Mouse (Mus musculus) left cerebral cortex, postnatal 10 days (tissue): ENCODE measurements at regions not wholly inside any gene's neighbourhood (a gene's known extent, or its start where the extent isn't known, plus 50 kb on each side); places are given as distances from the start of the nearest gene placed in this dataset.
A peak's percentile ranks its signal among the peaks of the same experiment; 100 is the strongest.
"Not testable (repeated sequence)": the region's sequence is repeated elsewhere in the genome, so short reads cannot be mapped to it uniquely, and the experiment has no call there.

ENCODE experiments used
- DNase-seq, 2 experiments: peaks; one replicate each; pipeline ENCODE4 v3.0.0; 2021 to 2022; ENCODE audit warnings: low spot score in 2 of 2, mixed read lengths in 1 of 2; ENCODE audit errors: extremely low spot score in 1 of 2
- intact Hi-C: fragments of 180-260 bp; cut with DNase I; formaldehyde crosslinking; loops from one replicate; pipeline ENCODE4 v1.15.1; 2025

DNA sequence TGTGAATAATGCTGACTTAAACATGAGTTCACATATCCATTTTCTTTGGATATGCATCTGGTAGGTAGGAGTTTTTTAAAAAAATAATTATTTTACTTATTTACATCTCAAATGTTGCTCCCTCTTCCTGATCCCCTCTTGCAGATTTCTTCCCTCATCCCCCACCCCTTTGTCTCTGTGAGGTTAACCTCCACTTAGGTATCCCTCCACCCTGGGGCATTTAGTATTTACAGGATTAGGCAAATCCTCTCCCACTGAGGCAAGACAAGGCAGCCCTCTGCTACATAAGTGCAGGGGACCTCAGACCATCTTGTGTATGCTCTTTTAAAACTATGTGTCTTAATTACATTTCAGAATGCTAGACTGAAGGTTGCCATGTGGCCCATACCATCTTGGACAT lies 155.2 kb upstream of the Shcbp1 start:
- intact Hi-C loops, result no loop called here
- DNase-seq, result no peak

GRCm38 (mm10) chr8:4934035-4934434 lies 154.7 kb upstream of the Shcbp1 start:
- DNase-seq, result no peak
- intact Hi-C loops, result no loop called here

DNA sequence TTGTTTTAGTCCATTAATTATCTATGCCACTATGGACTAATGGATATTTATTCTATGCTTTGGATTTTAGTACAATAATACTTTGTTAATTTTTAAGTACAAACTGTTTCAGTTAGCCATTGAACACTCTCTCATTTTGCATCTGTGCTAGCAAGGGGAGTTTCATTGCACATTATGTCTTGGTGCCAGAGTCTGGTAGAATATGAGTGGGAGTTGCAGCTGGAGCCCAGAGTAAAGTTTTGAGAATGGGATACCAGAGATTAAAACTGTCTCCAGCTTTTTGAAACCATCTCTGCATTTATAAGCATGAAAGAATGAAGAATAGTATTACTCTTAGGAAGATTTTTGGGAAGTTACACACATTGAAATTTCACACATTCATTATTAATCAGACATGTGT lies 137.1 kb upstream of the Shcbp1 start:
- no peak for DNase-seq
- intact Hi-C loops, result no loop called here

DNA sequence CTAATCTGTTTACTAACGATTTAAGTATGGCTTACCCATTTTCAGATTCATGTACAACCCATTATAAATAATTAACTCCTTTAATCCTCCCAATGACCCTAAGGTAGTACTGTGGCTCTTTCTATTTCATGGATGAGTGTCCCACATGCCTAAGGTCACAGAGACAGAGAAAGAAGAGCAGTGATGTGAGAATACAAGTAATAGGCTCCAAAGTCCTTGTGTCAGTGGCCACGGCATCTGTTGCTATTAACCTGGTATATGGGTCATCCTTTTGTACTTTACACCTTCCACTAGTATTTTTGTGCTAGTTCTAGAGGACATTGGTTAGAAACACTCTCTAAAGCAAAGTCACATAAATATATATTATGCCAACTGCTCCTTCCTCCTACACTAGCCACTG lies 115.7 kb upstream of the Shcbp1 start:
- DNase-seq, result no peak
- intact Hi-C loops, result no loop called here

GRCm38 (mm10) chr8:4868761-4869160 lies 89.4 kb upstream of the Shcbp1 start:
- intact Hi-C loops, result not testable (repeated sequence)
- DNase-seq, result peak; percentile 42 to 63

GRCm38 (mm10) chr8:4839087-4839486 lies 59.7 kb upstream of the Shcbp1 start:
- intact Hi-C loops, result no loop called here
- no peak for DNase-seq

DNA sequence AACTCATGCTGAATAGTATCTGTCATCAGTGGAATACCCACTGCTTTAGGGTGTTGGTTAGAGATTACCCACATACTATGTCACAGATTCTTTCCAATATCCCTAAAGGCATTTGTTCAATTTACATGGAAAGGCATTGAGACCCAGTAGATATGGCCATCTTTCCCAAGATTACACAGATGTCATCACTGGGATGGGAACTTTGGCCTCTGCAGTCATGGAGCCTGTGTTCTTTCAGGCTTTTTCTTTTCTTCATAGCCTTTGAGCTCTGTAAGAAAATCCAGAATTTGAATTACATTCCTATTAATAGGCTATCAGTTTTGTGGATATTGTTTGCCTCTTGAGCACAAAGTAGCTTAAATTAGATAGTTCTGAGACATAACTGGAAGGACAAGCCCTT lies 59.2 kb upstream of the Shcbp1 start:
- intact Hi-C loops, result no loop called here
- DNase-seq, result no peak

DNA sequence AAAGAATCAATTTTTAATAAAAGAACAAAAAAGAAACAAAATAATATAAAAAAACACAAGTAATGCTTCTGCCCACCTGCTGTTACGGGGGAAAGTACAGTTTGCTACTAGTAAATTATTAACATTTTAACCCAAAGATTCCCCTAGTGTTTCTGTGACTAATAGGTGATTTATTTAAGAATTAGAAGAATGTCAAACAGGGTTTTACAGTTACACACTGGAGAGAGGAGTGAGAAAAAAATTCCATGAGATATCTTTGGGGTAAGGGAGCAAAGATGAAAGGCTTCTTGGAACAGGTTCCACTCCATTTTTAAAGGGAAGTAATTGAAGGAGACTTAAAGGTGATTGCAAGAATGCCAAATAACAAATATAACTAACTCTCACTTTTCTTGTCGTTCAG lies 58.4 kb upstream of the Shcbp1 start:
- intact Hi-C loops, result no loop called here
- no peak for DNase-seq

DNA sequence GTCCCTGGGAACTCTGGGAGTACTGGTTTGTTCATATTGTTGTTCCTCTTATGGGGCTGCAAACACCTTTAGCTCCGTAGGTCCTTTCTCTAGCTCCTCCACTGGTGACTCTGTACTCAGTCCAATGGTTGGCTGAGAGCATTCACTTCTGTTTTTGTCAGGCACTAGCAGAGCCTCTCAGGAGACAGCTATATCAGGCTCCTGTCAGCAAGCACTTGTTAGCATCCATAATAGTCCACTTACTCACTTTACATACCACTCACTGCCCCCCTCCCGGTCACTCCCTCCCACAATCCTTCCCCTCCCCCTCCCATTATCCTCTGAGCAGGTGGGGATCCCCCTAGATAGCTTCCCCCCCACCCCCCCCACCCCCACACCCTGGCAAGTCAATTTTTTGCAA lies 57.3 kb upstream of the Shcbp1 start:
- intact Hi-C loops, result no loop called here
- DNase-seq, result no peak
